Mouse (Mus musculus): ENCODE results near the gene Ap1s1.

GRCm38 (mm10) chr5:137032033-137032421 is 13.9 kb downstream of the Ap1s1 start:
- no peak for TF ChIP-seq CTCF (IDR thresholded peaks at IDR 0.05; ENCODE audit: low read depth)
- TF ChIP-seq EP300 (IDR thresholded peaks at IDR 0.05; ENCODE audit: low read depth), result no peak
